Mouse (Mus musculus) embryonic facial prominence, embryonic 12.5 days (tissue): ENCODE measurements around the gene Hspb3. TPM values are rescaled to one million over a fixed set of nuclear protein-coding genes. Genes with fewer than 3 reads are reported as not detected.

Source experiments
- ATAC-seq: fragments of 200-750 bp; cut with Nextera tagmentation; 2 replicates; pipeline ENCODE4 v1.8.0; 2017; ENCODE audit not compliant: insufficient number of reproducible peaks, insufficient read depth, low FRiP score, low TSS enrichment
- H3K27ac ChIP-seq: fragments of 300-500 bp; sonication (generic); 2 replicates; pipeline ENCODE4 v1.5.1; 2016; ENCODE audit warnings: mild to moderate bottlenecking
- H3K27me3 ChIP-seq: fragments of 300-500 bp; sonication (generic); 2 replicates; pipeline ENCODE4 v1.6.1; 2016; ENCODE audit warnings: mild to moderate bottlenecking, moderate library complexity
- H3K36me3 ChIP-seq: fragments of 300-500 bp; sonication (generic); 2 replicates; pipeline ENCODE4 v1.6.1; 2016; ENCODE audit warnings: mild to moderate bottlenecking
- H3K4me1 ChIP-seq: fragments of 300-500 bp; sonication (generic); 2 replicates; pipeline ENCODE4 v1.6.1; 2016
- H3K4me2 ChIP-seq: fragments of 300-500 bp; sonication (generic); replicated peaks from 2 replicates; pipeline ENCODE4 v1.6.1; 2016; ENCODE audit warnings: mild to moderate bottlenecking, moderate library complexity
- H3K4me3 ChIP-seq: fragments of 300-500 bp; sonication (generic); 2 replicates; pipeline ENCODE4 v1.5.1; 2016; ENCODE audit warnings: mild to moderate bottlenecking
- H3K9ac ChIP-seq: fragments of 300-500 bp; sonication (generic); 2 replicates; pipeline ENCODE4 v1.6.1; 2016; ENCODE audit warnings: mild to moderate bottlenecking, moderate library complexity
- H3K9me3 ChIP-seq: fragments of 300-500 bp; sonication (generic); 2 replicates; pipeline ENCODE4 v1.6.1; 2016; ENCODE audit warnings: mild to moderate bottlenecking, moderate library complexity
- WGBS: fragments of 180-500 bp; shearing (Covaris S2); methylation state at CpG from one replicate; pipeline ENCODE4 v1.1.7; 2016; 5-methylcytosine and 5-hydroxymethylcytosine counted together
- polyA plus RNA-seq: library from polyadenylated mRNA; unstranded; fragments of >200 nt; fragmentation: Nextera tagmentation; extraction: Ambion mirVana; gene quantifications from 2 replicates; pipeline ENCODE4 v1.2.1, GENCODE M21; 2016

Gene Hspb3
- polyA plus RNA-seq, 1 experiment from 2014 or later, result 2.3 TPM

GRCm38 (mm10) chr13:113615546-113615941 lies 47.9 kb downstream of the Hspb3 start:
- peak overlapping the region; percentile 38; the same call in 1 of the 2 replicates for H3K27ac ChIP-seq
- ATAC-seq, result no peak
- H3K4me2 ChIP-seq, result peak overlapping the region; percentile 95
- no peaks in the 10 kb centered on the region for H3K9me3 ChIP-seq
- WGBS, result 2% methylated on average over 10 of the region's 10 CpGs
- H3K4me3 ChIP-seq, result peak overlapping the region; percentile 94
- no peaks in the 10 kb centered on the region for H3K27me3 ChIP-seq
- H3K4me1 ChIP-seq, result peaks cover 50% of the 10 kb centered on the region
- 0 out of 2 replicates have a peak, but pooled peaks cover 6% of the 10 kb centered on the region for H3K36me3 ChIP-seq
- peak overlapping the region; percentile 94 for H3K9ac ChIP-seq

GRCm38 (mm10) chr13:113614635-113615545 lies 48.6 kb downstream of the Hspb3 start:
- Histone ChIP-seq H3K9me3 (no peaks in the 10 kb centered on the region), H3K36me3 (0 out of 2 replicates have a peak, but pooled peaks cover 6% of the 10 kb centered on the region), H3K27ac (peak overlapping the region; percentile 38; the same call in 1 of the 2 replicates), H3K27me3 (no peaks in the 10 kb centered on the region), H3K4me3 (peak overlapping the region; percentile 94), H3K9ac (peak overlapping the region; percentile 94), H3K4me2 (peak overlapping the region; percentile 95), H3K4me1 (peaks cover 50% of the 10 kb centered on the region)
- no peak for ATAC-seq
- WGBS, result 14% methylated on average over 24 of the region's 24 CpGs

GRCm38 (mm10) chr13:113613882-113614281 lies 49.6 kb downstream of the Hspb3 start:
- peak overlapping the region; percentile 95 for H3K4me2 ChIP-seq
- peak overlapping the region; percentile 94 for H3K4me3 ChIP-seq
- H3K9ac ChIP-seq, result no peak overlapping the region
- 0 out of 2 replicates have a peak, but pooled peaks cover 6% of the 10 kb centered on the region for H3K36me3 ChIP-seq
- 40% methylated on average over 10 of the region's 10 CpGs for WGBS
- 0 out of 2 replicates have a peak overlapping the region, but pooled peaks have one; percentile 61 for H3K27ac ChIP-seq
- H3K4me1 ChIP-seq, result peaks cover 50% of the 10 kb centered on the region
- no peaks in the 10 kb centered on the region for H3K27me3 ChIP-seq
- H3K9me3 ChIP-seq, result no peaks in the 10 kb centered on the region
- ATAC-seq, result no peak

GRCm38 (mm10) chr13:113613341-113613740 lies 50.1 kb downstream of the Hspb3 start:
- H3K27ac ChIP-seq, result peak overlapping the region; percentile 61
- no peaks in the 10 kb centered on the region for H3K27me3 ChIP-seq
- ATAC-seq, result no peak
- 0 out of 2 replicates have a peak overlapping the region, but pooled peaks have one; percentile 16 for H3K9ac ChIP-seq
- peak overlapping the region; percentile 95 for H3K4me2 ChIP-seq
- H3K36me3 ChIP-seq, result 0 out of 2 replicates have a peak, but pooled peaks cover 6% of the 10 kb centered on the region
- peak overlapping the region; percentile 94 for H3K4me3 ChIP-seq
- 13% methylated on average over 12 of the region's 12 CpGs for WGBS
- peaks cover 50% of the 10 kb centered on the region for H3K4me1 ChIP-seq
- no peaks in the 10 kb centered on the region for H3K9me3 ChIP-seq

Other genes with a start within 250 kb of the Hspb3 start
- gene Snx18, start 45.1 kb downstream of the Hspb3 start, polyA plus RNA-seq, result 42.2 and 44.6 TPM in 2 replicates
- gene Arl15, start 130.8 kb upstream of the Hspb3 start, polyA plus RNA-seq, result 14.8 and 15.0 TPM in 2 replicates